In the genomic region with DNA sequence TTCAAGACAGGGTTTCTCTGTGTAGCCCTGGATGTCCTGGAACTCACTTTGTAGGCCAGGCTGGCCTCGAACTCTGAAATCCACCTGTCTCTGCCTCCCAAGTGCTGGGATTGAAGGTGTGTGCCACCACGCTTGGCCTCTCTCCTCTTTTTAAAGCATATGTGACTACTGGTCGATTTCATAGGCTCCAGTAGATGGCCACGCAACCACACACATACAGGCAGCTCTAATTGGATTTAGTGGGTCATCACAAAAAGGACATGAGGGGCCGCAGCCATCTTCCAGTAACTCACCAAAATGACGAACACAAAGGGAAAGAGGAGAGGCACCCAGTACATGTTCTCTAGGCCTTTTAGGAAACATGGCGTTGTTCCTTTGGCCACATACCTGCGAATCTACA, we compare ENCODE assay signal across 1 mouse cellular context.
A peak's percentile ranks its signal among the peaks of the same experiment; 100 is the strongest.
TF ChIP-seq lines count a peak whose summit lies in the region.

No protein-coding gene starts in this region.

TF ChIP-seq in MEL, 35 proteins besides CTCF, POLR2A, EP300 and RAD21:
- peak; percentile 26 for TF ChIP-seq SMC3 (IDR thresholded peaks at IDR 0.05; ENCODE audit: low read depth, low read length)
